Mouse (Mus musculus): ENCODE data around the gene Cradd. TPM values are rescaled to one million over a fixed set of nuclear protein-coding genes. Genes with fewer than 3 reads are reported as not detected.

Cradd gene
- polyA plus RNA-seq, 1 experiment from 2014 or later, result 13.2 TPM

- DNase-seq (ENCODE audit: extremely low spot score, low spot score), result no peak
- Histone ChIP-seq H3K4me3 (no peak overlapping the region), H3K27me3 (ENCODE audit: poor library complexity, severe bottlenecking) (no peaks in the 10 kb centered on the region), H3K36me3 (replicated peaks) (no peaks in the 10 kb centered on the region), H3K9me3 (no peaks in the 10 kb centered on the region), H3K27ac (no peak overlapping the region), H3K4me1 (peaks cover 47% of the 10 kb centered on the region)
- WGBS, result 79% methylated on average over 5 of the region's 5 CpGs
These were observed 177.4 kb downstream of the Cradd start for GRCm38 (mm10) chr10:95146491-95146890.

- 33% methylated on average over 9 of the region's 9 CpGs for WGBS
- H3K9me3 ChIP-seq, result no peaks in the 10 kb centered on the region
- H3K36me3 ChIP-seq (replicated peaks), result no peaks in the 10 kb centered on the region
- DNase-seq (ENCODE audit: extremely low spot score, low spot score), result peak; percentile 20
- H3K4me1 ChIP-seq, result peaks cover 47% of the 10 kb centered on the region
- 0 out of 2 replicates have a peak overlapping the region, but pooled peaks have one; percentile 4 for H3K4me3 ChIP-seq
- H3K27ac ChIP-seq, result peak overlapping the region; percentile 75
- no peaks in the 10 kb centered on the region for H3K27me3 ChIP-seq (ENCODE audit: poor library complexity, severe bottlenecking)
These were observed 178.6 kb downstream of the Cradd start for GRCm38 (mm10) chr10:95145204-95145926.

DNA sequence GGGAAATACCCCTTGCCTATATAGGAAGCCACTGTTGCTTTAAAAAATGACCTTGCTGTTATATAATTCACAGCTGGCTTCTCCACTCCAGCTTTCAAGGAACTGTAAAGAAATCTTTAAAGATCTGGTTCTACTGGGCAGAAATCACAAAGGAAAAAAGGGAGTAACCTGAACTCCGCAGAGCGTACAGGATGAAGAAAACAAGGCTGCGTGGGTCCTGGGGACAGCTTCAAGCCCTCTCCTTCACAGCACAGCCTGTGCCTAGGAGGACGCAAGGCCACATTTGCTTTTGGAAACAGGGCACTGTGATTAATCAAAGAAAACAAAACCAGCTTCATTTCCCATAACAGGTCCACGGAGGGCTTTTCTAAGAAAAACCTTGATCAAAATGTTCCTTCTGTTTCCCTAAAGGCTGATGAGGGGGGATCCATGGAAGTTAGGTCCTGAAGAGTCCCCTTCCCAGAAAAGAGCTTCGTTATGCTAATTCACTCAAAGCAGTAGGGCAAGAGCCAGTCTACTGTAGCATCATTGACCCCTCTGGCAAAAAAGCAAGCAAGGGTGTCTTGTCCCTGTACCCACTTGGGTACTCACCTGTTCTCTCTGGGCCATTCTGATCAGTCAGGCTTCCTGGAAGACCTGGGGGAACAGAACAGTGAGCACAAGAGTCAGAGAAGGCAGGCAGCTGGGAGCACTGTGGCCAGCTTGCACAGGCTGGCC lies 179.4 kb downstream of the Cradd start:
- Histone ChIP-seq H3K4me3 (no peak overlapping the region), H3K36me3 (replicated peaks) (no peaks in the 10 kb centered on the region)
- 60% methylated on average over 6 of the region's 6 CpGs for WGBS

DNA sequence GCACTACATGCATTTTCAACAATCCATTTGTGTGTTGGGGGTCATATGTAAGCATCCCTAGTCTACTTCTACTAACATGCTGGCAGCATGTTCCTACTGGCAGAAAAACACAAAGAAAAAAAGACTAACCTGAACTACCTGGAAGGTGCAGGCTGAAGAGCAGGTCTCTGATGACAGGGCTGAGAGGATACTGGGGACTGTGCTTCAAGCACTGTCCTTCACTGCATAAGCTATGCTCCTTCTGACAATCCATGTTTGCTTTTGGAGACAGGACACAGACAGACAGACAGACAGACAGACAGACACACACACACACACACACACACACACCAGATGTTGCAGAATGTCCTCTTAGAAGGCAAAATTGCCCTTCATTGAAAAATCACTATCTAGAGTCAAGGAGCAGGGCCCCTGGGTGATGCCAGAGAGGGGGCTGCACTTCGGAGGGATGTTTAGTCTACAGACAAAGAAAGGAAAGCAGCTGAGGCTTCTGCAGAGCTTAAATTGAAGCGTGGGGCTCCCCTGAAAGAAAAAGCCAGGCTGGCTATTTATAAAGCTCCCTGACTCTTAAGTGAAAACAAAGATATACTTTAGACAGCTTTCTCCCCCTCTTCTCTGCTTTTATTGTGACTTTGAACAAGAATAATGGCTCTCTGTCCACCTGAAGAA lies 180.4 kb downstream of the Cradd start:
- WGBS, result 14% methylated on average over 2 of the region's 2 CpGs
- peaks cover 51% of the 10 kb centered on the region for H3K4me1 ChIP-seq
- H3K9me3 ChIP-seq, result no peaks in the 10 kb centered on the region
- no peaks in the 10 kb centered on the region for H3K36me3 ChIP-seq (replicated peaks)
- H3K27ac ChIP-seq, result peak overlapping the region; percentile 75
- no peak overlapping the region for H3K4me3 ChIP-seq
- no peaks in the 10 kb centered on the region for H3K27me3 ChIP-seq (ENCODE audit: poor library complexity, severe bottlenecking)
- no peak for DNase-seq (ENCODE audit: extremely low spot score, low spot score)

More for the DNA sequence above, 179.4 kb downstream of the Cradd start:
- Histone ChIP-seq H3K9me3 (no peaks in the 10 kb centered on the region), H3K27me3 (ENCODE audit: poor library complexity, severe bottlenecking) (no peaks in the 10 kb centered on the region), H3K4me1 (peaks cover 48% of the 10 kb centered on the region), H3K27ac (peak overlapping the region; percentile 75)
- no peak for DNase-seq (ENCODE audit: extremely low spot score, low spot score)

DNA sequence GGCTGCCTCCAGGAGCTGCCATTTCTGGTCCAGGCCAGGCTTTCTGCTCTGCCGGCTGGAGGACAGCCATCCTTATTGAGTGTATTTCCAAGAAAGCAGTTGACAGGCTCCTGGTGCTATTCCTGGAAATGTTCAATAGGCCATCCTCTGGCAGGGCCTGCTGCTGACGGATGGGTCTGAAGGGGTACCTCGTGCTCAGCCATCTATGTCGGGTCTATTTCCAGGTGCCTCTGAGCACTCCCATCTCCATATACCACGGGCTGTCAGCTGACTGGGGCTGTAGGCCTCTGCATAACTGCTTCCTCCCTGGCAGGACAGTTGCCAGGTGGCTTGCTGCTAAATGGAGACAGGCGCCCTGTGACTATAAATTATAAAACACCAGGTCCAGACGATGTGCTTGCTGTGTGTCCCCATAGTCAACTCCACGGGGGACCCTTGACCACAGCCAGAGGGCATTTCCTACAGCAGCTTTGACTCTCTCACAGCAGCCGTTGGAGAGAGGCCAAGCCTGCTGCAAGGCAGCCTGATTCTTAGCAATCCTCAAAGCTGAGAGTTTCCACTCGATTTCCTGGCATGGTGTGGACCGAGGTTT lies 181.0 kb downstream of the Cradd start:
- Histone ChIP-seq H3K27me3 (ENCODE audit: poor library complexity, severe bottlenecking) (no peaks in the 10 kb centered on the region), H3K4me3 (no peak overlapping the region), H3K9me3 (no peaks in the 10 kb centered on the region), H3K4me1 (peaks cover 51% of the 10 kb centered on the region), H3K36me3 (replicated peaks) (no peaks in the 10 kb centered on the region), H3K27ac (peak overlapping the region; percentile 75)
- no peak for DNase-seq (ENCODE audit: extremely low spot score, low spot score)
- 52% methylated on average over 11 of the region's 11 CpGs for WGBS

GRCm38 (mm10) chr10:95141075-95141474 lies 182.9 kb downstream of the Cradd start:
- H3K4me1 ChIP-seq, result peaks cover 39% of the 10 kb centered on the region

GRCm38 (mm10) chr10:95140191-95140590 lies 183.7 kb downstream of the Cradd start:
- Histone ChIP-seq H3K27ac (no peak overlapping the region), H3K9me3 (no peaks in the 10 kb centered on the region), H3K36me3 (replicated peaks) (no peaks in the 10 kb centered on the region), H3K4me3 (no peak overlapping the region), H3K4me1 (peaks cover 31% of the 10 kb centered on the region), H3K27me3 (ENCODE audit: poor library complexity, severe bottlenecking) (no peaks in the 10 kb centered on the region)
- no peak for DNase-seq (ENCODE audit: extremely low spot score, low spot score)

More at GRCm38 (mm10) chr10:95141075-95141474, 182.9 kb downstream of the Cradd start:
- H3K27me3 ChIP-seq (ENCODE audit: poor library complexity, severe bottlenecking), result no peaks in the 10 kb centered on the region
- H3K9me3 ChIP-seq, result no peaks in the 10 kb centered on the region
- H3K27ac ChIP-seq, result no peak overlapping the region
- no peak for DNase-seq (ENCODE audit: extremely low spot score, low spot score)
- no peaks in the 10 kb centered on the region for H3K36me3 ChIP-seq (replicated peaks)
- no peak overlapping the region for H3K4me3 ChIP-seq
- WGBS, result 83% methylated on average over 3 of the region's 3 CpGs

GRCm38 (mm10) chr10:95139645-95140044 lies 184.3 kb downstream of the Cradd start:
- DNase-seq (ENCODE audit: extremely low spot score, low spot score), result no peak
- no peaks in the 10 kb centered on the region for H3K27me3 ChIP-seq (ENCODE audit: poor library complexity, severe bottlenecking)
- H3K36me3 ChIP-seq (replicated peaks), result no peaks in the 10 kb centered on the region
- H3K27ac ChIP-seq, result no peak overlapping the region
- peaks cover 26% of the 10 kb centered on the region for H3K4me1 ChIP-seq
- 85% methylated on average over 8 of the region's 8 CpGs for WGBS
- no peak overlapping the region for H3K4me3 ChIP-seq
- no peaks in the 10 kb centered on the region for H3K9me3 ChIP-seq

- 90% methylated on average over 4 of the region's 4 CpGs for WGBS
- no peaks in the 10 kb centered on the region for H3K4me1 ChIP-seq
- H3K27ac ChIP-seq, result no peak overlapping the region
- H3K4me3 ChIP-seq, result no peak overlapping the region
- no peaks in the 10 kb centered on the region for H3K36me3 ChIP-seq (replicated peaks)
- H3K9me3 ChIP-seq, result no peaks in the 10 kb centered on the region
- no peaks in the 10 kb centered on the region for H3K27me3 ChIP-seq (ENCODE audit: poor library complexity, severe bottlenecking)
- no peak for DNase-seq (ENCODE audit: extremely low spot score, low spot score)
These were observed 190.9 kb downstream of the Cradd start for GRCm38 (mm10) chr10:95133057-95133456.

Other genes starting within 250 kb of the Cradd start
- 35.9 and 41.4 TPM in 2 replicates for gene Socs2, start 93.0 kb upstream of the Cradd start, polyA plus RNA-seq (2016; fragmentation: Nextera tagmentation; extraction: Ambion mirVana)
- 381 and 393 TPM in 2 replicates for gene Mrpl42, start 177.8 kb upstream of the Cradd start, polyA plus RNA-seq (2016; fragmentation: Nextera tagmentation; extraction: Ambion mirVana)
- 460 and 496 TPM in 2 replicates for gene Ube2n, start 191.0 kb upstream of the Cradd start, polyA plus RNA-seq (2016; fragmentation: Nextera tagmentation; extraction: Ambion mirVana)
- gene Nudt4, start 240.0 kb upstream of the Cradd start, polyA plus RNA-seq (2016; fragmentation: Nextera tagmentation; extraction: Ambion mirVana), result 76.9 and 82.3 TPM in 2 replicates

All from forebrain, embryonic 10.5 days (tissue).